Mouse (Mus musculus) testis, adult 2 months (tissue): ENCODE data around the gene Svs3a. TPM values are rescaled to one million over a fixed set of nuclear protein-coding genes. Genes with fewer than 3 reads are reported as not detected.
A peak's percentile ranks its signal among the peaks of the same experiment; 100 is the strongest.
"Not testable (repeated sequence)": the region's sequence is repeated elsewhere in the genome, so short reads cannot be mapped to it uniquely, and the experiment has no call there.

Source experiments
- H3K27ac ChIP-seq: fragments of 200-500 bp; 2 replicates; pipeline ENCODE4 v1.5.1; 2012; ENCODE audit warnings: low read depth, low read length; ENCODE audit not compliant: control insufficient read depth, insufficient read depth
- H3K27me3 ChIP-seq: fragments of 200-500 bp; 2 replicates; pipeline ENCODE4 v1.6.1; 2012; ENCODE audit warnings: mild to moderate bottlenecking, low read length, moderate library complexity; ENCODE audit not compliant: control insufficient read depth, insufficient read depth
- H3K36me3 ChIP-seq: fragments of 200-500 bp; 2 replicates; pipeline ENCODE4 v1.6.1; 2012; ENCODE audit warnings: mild to moderate bottlenecking, low read length; ENCODE audit not compliant: control insufficient read depth, insufficient read depth
- H3K4me1 ChIP-seq: fragments of 200-500 bp; 2 replicates; pipeline ENCODE4 v1.6.1; 2012; ENCODE audit warnings: low read length; ENCODE audit not compliant: control insufficient read depth, insufficient read depth
- H3K4me3 ChIP-seq: fragments of 200-500 bp; 2 replicates; pipeline ENCODE4 v1.5.1; 2012; ENCODE audit warnings: low read depth, mild to moderate bottlenecking, low read length, moderate library complexity, mixed read lengths; ENCODE audit not compliant: control insufficient read depth
- CTCF ChIP-seq: fragments of 200-500 bp; IDR thresholded peaks from 2 replicates; pipeline ENCODE4 v1.5.1; 2012; ENCODE audit warnings: low read depth, mild to moderate bottlenecking, inconsistent platforms, low read length, moderate library complexity; ENCODE audit not compliant: control insufficient read depth, insufficient read depth, insufficient replicate concordance
- POLR2A ChIP-seq: fragments of 200-500 bp; IDR thresholded peaks from 2 replicates; pipeline ENCODE4 v1.6.1; 2012; ENCODE audit warnings: low read depth, mild to moderate bottlenecking, inconsistent platforms, low read length, moderate library complexity; ENCODE audit not compliant: control insufficient read depth
- polyA plus RNA-seq: library from polyadenylated mRNA; depleted of rRNA; stranded (reverse); fragments of >200 nt; gene quantifications from 2 replicates; pipeline ENCODE4 v1.2.3, GENCODE M21; 2012; rRNA removed

Svs3a gene
- polyA plus RNA-seq, result not detected in 2 replicates

GRCm38 (mm10) chr2:164288968-164289367, at the start of gene Svs3a:
Gene Svs3a, plus strand, starts transcription at chr2:164289268.
- H3K27ac ChIP-seq, H3K27me3 ChIP-seq, H3K36me3 ChIP-seq, H3K4me1 ChIP-seq, H3K4me3 ChIP-seq: not testable (repeated sequence)

- H3K27me3 ChIP-seq, H3K4me1 ChIP-seq, H3K36me3 ChIP-seq, H3K4me3 ChIP-seq, H3K27ac ChIP-seq: not testable (repeated sequence)
Observed at GRCm38 (mm10) chr2:164256540-164256939, 32.5 kb upstream of the Svs3a start, which contains the start of gene Svs3b. Gene Svs3b, minus strand, starts transcription at chr2:164256640.

- no peaks in the 10 kb centered on the region for H3K36me3 ChIP-seq
- H3K4me3 ChIP-seq, result no peak within 1 kb of the TSS
- TF ChIP-seq CTCF, result no peak
- no peak for TF ChIP-seq POLR2A
- no peaks in the 10 kb centered on the region for H3K4me1 ChIP-seq
- no peaks in the 10 kb centered on the region for H3K27me3 ChIP-seq
- H3K27ac ChIP-seq, result no peak within 1 kb of the TSS
Observed at GRCm38 (mm10) chr2:164278359-164278758, 10.7 kb upstream of the Svs3a start, which contains the start of gene Svs4. Gene Svs4, minus strand, starts transcription at chr2:164278459.

GRCm38 (mm10) chr2:164312599-164312998, 23.5 kb downstream of the Svs3a start:
- Histone ChIP-seq H3K36me3 (no peaks in the 10 kb centered on the region), H3K27me3 (no peaks in the 10 kb centered on the region), H3K27ac (no peak overlapping the region), H3K4me3 (no peak overlapping the region), H3K4me1 (no peaks in the 10 kb centered on the region)
- TF ChIP-seq POLR2A (no peak), CTCF (no peak)

GRCm38 (mm10) chr2:164315460-164315859, 26.4 kb downstream of the Svs3a start:
- not testable (repeated sequence) for H3K36me3 ChIP-seq, H3K4me3 ChIP-seq, H3K27ac ChIP-seq, H3K4me1 ChIP-seq, H3K27me3 ChIP-seq

GRCm38 (mm10) chr2:164316451-164316850, 27.4 kb downstream of the Svs3a start, which contains the start of gene Svs6:
Gene Svs6, plus strand, starts transcription at chr2:164316751.
- H3K36me3 ChIP-seq, H3K27ac ChIP-seq, H3K27me3 ChIP-seq, H3K4me1 ChIP-seq, H3K4me3 ChIP-seq: not testable (repeated sequence)

- Histone ChIP-seq H3K4me1 (no peaks in the 10 kb centered on the region), H3K27me3 (no peaks in the 10 kb centered on the region), H3K27ac (no peak overlapping the region), H3K36me3 (no peaks in the 10 kb centered on the region), H3K4me3 (no peak overlapping the region)
- no peak for TF ChIP-seq CTCF
- TF ChIP-seq POLR2A, result no peak
Observed at GRCm38 (mm10) chr2:164320983-164321382, 31.9 kb downstream of the Svs3a start.

GRCm38 (mm10) chr2:164332440-164332839, 43.4 kb downstream of the Svs3a start, which contains the start of gene Svs5:
Gene Svs5, plus strand, starts transcription at chr2:164332740.
- H3K27ac ChIP-seq, H3K36me3 ChIP-seq, H3K4me1 ChIP-seq, H3K27me3 ChIP-seq: not testable (repeated sequence)
- peak within 1 kb of the TSS; percentile 81 for H3K4me3 ChIP-seq

Other genes starting within 250 kb of the Svs3a start
- gene Stk4, start 218.9 kb upstream of the Svs3a start, polyA plus RNA-seq, result 14.7 and 14.8 TPM in 2 replicates
- gene Tomm34, start 218.1 kb upstream of the Svs3a start, polyA plus RNA-seq, result 44.1 and 48.8 TPM in 2 replicates
- gene Kcns1, start 118.2 kb upstream of the Svs3a start, polyA plus RNA-seq, result 0.67 and 1.1 TPM in 2 replicates
- not detected in 2 replicates for gene Wfdc5, start 106.5 kb upstream of the Svs3a start, polyA plus RNA-seq
- 0.15 TPM in 1 of 2 replicates, not detected in the other for gene Wfdc12, start 98.7 kb upstream of the Svs3a start, polyA plus RNA-seq
- gene Wfdc15a, start 89.1 kb upstream of the Svs3a start, polyA plus RNA-seq, result 325 and 331 TPM in 2 replicates
- gene Wfdc15b, start 67.6 kb upstream of the Svs3a start, polyA plus RNA-seq, result 119 TPM in 1 of 2 replicates, not detected in the other
- gene Svs2, start 50.8 kb upstream of the Svs3a start, polyA plus RNA-seq, result not detected in 2 replicates
- 0.23 TPM in 1 of 2 replicates, not detected in the other for gene Svs3b, start 32.6 kb upstream of the Svs3a start, polyA plus RNA-seq
- 0.16 and 0.42 TPM in 2 replicates for gene Svs4, start 10.8 kb upstream of the Svs3a start, polyA plus RNA-seq
- not detected in 2 replicates for gene Svs6, start 27.5 kb downstream of the Svs3a start, polyA plus RNA-seq
- gene Svs5, start 43.5 kb downstream of the Svs3a start, polyA plus RNA-seq, result 3.4 and 4.2 TPM in 2 replicates
- 2.2 and 2.8 TPM in 2 replicates for gene Slpi, start 99.8 kb downstream of the Svs3a start, polyA plus RNA-seq
- gene Rbpjl, start 113.9 kb downstream of the Svs3a start, polyA plus RNA-seq, result 0.04 and 0.05 TPM in 2 replicates
- 0.19 and 0.26 TPM in 2 replicates for gene Matn4, start 115.9 kb downstream of the Svs3a start, polyA plus RNA-seq
- gene Sdc4, start 154.6 kb downstream of the Svs3a start, polyA plus RNA-seq, result 12.2 and 16.6 TPM in 2 replicates
- gene Sys1, start 167.7 kb downstream of the Svs3a start, polyA plus RNA-seq, result 26.1 and 26.4 TPM in 2 replicates
- 5.0 and 5.6 TPM in 2 replicates for gene Gm20458, start 171.7 kb downstream of the Svs3a start, polyA plus RNA-seq
- 97.8 and 104 TPM in 2 replicates for gene Trp53tg5, start 184.5 kb downstream of the Svs3a start, polyA plus RNA-seq
- 16.5 and 17.0 TPM in 2 replicates for gene Dbndd2, start 196.8 kb downstream of the Svs3a start, polyA plus RNA-seq
- 77.6 and 85.6 TPM in 2 replicates for gene Pigt, start 208.3 kb downstream of the Svs3a start, polyA plus RNA-seq